Mouse (Mus musculus) small intestine, adult 2 months (tissue): ENCODE data around the gene Dnajb1.

Source experiments
- CTCF ChIP-seq: fragments of 200-500 bp; IDR thresholded peaks from 2 replicates; pipeline ENCODE4 v1.5.1; 2012; ENCODE audit warnings: low read depth, mild to moderate bottlenecking, control low read depth, inconsistent platforms, low read length, moderate library complexity, mixed read lengths; ENCODE audit not compliant: insufficient replicate concordance, insufficient read length; ENCODE audit errors: extremely low read depth
- POLR2A ChIP-seq: fragments of 200-500 bp; IDR thresholded peaks from 2 replicates; pipeline ENCODE4 v1.6.1; 2012; ENCODE audit warnings: low read depth, mild to moderate bottlenecking, control low read depth, inconsistent platforms, low read length, moderate library complexity

DNA sequence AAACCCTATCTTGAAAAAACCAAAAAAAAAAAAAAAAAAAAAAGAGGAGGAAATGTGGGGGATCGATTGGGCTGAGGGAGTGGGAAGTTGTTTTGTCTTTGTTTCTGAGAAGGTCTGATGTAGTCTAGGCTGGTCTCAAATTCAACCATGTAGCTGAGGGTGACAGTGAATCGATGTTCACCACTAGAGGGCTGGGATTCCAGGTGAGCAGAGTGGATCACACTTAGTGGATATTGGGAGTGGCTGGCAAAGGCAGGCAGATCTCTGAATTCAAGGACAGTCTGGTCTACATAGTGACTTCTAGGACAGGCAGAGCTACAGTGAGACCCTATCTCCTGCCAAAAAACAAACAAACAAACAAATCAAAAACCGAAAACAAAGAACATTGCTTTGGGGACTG lies 16.7 kb downstream of the Dnajb1 start:
- peak; percentile 54; the same call in 1 of the 2 replicates for TF ChIP-seq CTCF
- TF ChIP-seq POLR2A, result no peak
